Mouse (Mus musculus): ENCODE measurements around the gene Slc24a3. TPM values are rescaled to one million over a fixed set of nuclear protein-coding genes. Genes with fewer than 3 reads are reported as not detected.
A peak's percentile ranks its signal among the peaks of the same experiment; 100 is the strongest.

The Slc24a3 gene
- polyA plus RNA-seq, 1 experiment from 2014 or later, result 1.8 TPM

DNA sequence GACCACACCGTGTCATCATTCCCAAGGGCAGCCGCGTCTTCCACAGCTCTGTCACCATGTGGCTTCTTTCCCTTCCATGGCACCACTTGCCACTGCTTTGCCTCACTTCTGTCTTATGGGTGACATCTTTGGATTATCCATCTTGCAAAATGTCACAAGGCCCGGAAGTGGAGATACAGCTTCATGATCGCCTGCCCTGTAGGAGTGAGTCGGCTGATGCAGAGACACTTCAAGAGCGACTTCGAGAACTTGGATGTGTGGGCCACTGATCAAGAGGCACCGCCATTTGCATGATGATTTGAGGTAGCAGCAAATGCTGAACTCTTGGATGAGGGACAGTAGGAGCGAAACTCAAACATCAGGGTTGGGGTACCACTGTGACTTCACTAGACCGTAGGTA, 46.0 kb downstream of the Slc24a3 start:
- H3K4me2 ChIP-seq, result no peak overlapping the region
- 92% methylated on average over 11 of the region's 11 CpGs for WGBS
- no peaks in the 10 kb centered on the region for H3K27me3 ChIP-seq
- no peak overlapping the region for H3K9ac ChIP-seq
- H3K27ac ChIP-seq, result no peak overlapping the region
- no peak for ATAC-seq (replicated peaks; ENCODE audit: insufficient number of reproducible peaks, insufficient read depth, low FRiP score, low read depth)
- no peaks in the 10 kb centered on the region for H3K36me3 ChIP-seq
- H3K9me3 ChIP-seq (replicated peaks), result no peaks in the 10 kb centered on the region
- H3K4me1 ChIP-seq (replicated peaks), result no peaks in the 10 kb centered on the region
- no peak overlapping the region for H3K4me3 ChIP-seq

DNA sequence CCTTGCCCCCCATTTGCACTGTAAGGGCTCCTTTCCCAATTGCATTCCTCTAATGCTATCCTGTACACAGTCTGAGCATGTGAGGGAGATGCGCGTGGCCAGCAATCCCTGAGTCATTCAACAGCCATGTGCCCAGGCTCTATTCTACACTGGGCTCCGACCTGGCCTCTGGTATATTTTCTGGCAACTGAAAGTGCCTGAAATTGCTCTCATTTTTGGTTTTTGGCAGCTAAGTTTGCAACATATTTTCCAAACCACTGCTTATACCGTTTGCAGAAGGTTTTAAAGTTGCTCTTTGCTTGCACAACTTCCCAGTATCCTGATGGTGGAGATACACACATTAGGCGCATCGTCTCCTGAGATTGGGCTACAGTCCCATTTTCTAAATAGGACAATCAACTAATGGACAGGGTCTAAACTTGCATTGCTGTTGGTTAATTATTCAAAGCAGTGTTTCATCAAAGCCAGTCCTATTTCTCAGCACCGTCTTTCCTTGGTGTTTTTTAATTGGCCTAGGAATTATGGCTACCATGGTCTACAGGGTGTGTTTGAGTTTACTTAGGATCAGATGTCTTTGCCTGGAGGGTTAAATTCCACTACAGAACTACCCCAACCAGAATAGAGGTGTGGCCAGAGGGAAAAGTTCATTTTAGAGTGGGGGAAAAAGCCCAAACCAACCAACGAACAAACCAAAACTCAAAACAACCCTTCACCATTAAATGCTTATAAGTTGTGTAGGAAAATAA, 46.7 kb downstream of the Slc24a3 start:
- Histone ChIP-seq H3K9ac (no peak overlapping the region), H3K9me3 (replicated peaks) (no peaks in the 10 kb centered on the region), H3K36me3 (no peaks in the 10 kb centered on the region), H3K27me3 (no peaks in the 10 kb centered on the region), H3K4me1 (replicated peaks) (no peaks in the 10 kb centered on the region), H3K27ac (no peak overlapping the region), H3K4me3 (no peak overlapping the region), H3K4me2 (no peak overlapping the region)
- 82% methylated on average over 8 of the region's 8 CpGs for WGBS
- ATAC-seq (replicated peaks; ENCODE audit: insufficient number of reproducible peaks, insufficient read depth, low FRiP score, low read depth), result no peak

DNA sequence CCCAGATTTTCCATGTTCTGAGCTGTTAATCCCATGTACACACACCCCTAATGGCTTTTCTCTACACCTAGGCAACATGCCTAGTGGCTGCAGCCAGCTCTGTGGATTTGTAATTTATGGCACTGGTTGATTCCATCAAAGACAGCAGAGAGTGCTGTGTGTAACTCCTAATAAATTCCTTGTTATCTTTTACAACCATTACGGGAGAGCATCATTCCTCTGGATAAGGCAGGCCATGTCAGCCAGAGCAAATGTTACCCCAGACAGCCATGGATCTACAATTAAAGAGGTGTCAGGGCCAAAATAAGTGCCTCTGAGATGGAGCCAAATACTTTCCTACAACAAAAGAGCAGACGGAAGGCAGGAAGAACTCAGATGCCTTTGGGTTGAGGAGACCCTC, 49.0 kb downstream of the Slc24a3 start:
- Histone ChIP-seq H3K4me1 (replicated peaks) (no peaks in the 10 kb centered on the region), H3K27me3 (no peaks in the 10 kb centered on the region), H3K4me2 (no peak overlapping the region), H3K4me3 (no peak overlapping the region), H3K9me3 (replicated peaks) (no peaks in the 10 kb centered on the region), H3K9ac (no peak overlapping the region), H3K36me3 (no peaks in the 10 kb centered on the region), H3K27ac (no peak overlapping the region)
- WGBS, result 45% methylated on average over 2 of the region's 2 CpGs
- no peak for ATAC-seq (replicated peaks; ENCODE audit: insufficient number of reproducible peaks, insufficient read depth, low FRiP score, low read depth)

DNA sequence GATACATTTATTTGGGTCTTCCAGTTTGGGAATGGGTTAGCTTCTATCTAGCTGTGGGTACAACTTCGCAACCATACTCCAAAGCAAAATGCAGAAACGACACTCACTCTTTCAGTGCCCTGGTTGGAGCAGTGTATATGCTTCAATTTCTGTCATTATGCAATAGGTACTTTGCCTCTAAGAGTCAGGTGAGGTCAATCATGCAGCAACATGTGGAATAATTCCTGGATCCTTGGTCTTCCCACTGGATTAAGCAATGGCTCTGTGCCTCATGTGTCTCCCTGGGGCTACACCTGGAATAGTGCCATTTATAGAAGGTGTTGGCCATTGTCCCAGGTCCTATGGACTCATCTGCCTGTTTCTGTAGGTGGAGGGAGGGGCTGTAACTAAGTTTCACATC, 49.9 kb downstream of the Slc24a3 start:
- ATAC-seq (replicated peaks; ENCODE audit: insufficient number of reproducible peaks, insufficient read depth, low FRiP score, low read depth), result no peak
- H3K27me3 ChIP-seq, result no peaks in the 10 kb centered on the region
- no peaks in the 10 kb centered on the region for H3K9me3 ChIP-seq (replicated peaks)
- no peak overlapping the region for H3K9ac ChIP-seq
- WGBS, result 86% methylated on average over 2 of the region's 2 CpGs
- no peaks in the 10 kb centered on the region for H3K36me3 ChIP-seq
- no peak overlapping the region for H3K4me2 ChIP-seq
- no peaks in the 10 kb centered on the region for H3K4me1 ChIP-seq (replicated peaks)
- no peak overlapping the region for H3K4me3 ChIP-seq
- no peak overlapping the region for H3K27ac ChIP-seq

DNA sequence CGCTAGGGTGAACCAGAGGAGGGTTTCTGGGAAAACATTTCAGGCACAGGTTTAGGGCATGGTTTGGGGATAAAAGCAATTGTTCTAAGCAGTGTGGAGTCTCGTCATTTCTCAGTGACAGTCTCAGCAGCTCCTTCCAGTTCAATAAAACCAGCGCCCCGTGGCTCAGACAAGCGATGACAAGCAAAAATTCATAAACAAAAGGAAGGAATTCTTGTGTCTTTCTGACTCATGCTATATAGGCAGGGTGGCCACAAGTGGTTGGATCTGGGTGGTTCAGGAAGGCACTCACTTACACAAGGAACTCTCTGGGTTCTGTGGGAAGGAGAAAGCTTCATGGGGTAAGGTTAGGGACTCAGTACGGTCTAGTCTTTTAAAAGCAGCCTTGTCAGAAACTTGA, 51.7 kb downstream of the Slc24a3 start:
- H3K4me2 ChIP-seq, result no peak overlapping the region
- ATAC-seq (replicated peaks; ENCODE audit: insufficient number of reproducible peaks, insufficient read depth, low FRiP score, low read depth), result no peak
- 76% methylated on average over 6 of the region's 6 CpGs for WGBS
- no peak overlapping the region for H3K27ac ChIP-seq
- H3K9ac ChIP-seq, result no peak overlapping the region
- H3K4me3 ChIP-seq, result no peak overlapping the region
- H3K4me1 ChIP-seq (replicated peaks), result no peaks in the 10 kb centered on the region
- no peaks in the 10 kb centered on the region for H3K36me3 ChIP-seq
- no peaks in the 10 kb centered on the region for H3K27me3 ChIP-seq
- no peaks in the 10 kb centered on the region for H3K9me3 ChIP-seq (replicated peaks)

DNA sequence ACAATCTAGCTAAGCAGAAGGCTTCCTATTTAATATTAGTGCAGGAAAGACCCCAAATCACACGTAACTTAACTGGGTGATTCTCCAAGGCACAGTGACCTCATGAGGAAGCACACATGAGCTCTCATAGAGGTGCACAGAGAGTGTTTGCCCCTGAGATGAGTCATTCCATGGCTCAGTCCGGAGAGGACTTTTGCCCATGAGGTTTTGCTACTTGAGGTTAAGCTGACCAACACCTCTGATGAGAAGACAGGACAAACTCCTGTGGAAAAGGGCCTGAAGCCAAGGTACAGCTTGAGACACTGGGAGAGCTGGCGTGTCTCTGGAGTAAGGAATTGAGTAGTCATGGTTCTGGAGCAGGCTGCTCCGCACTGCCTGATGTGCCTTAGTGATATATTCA, 56.1 kb downstream of the Slc24a3 start:
- H3K27me3 ChIP-seq, result no peaks in the 10 kb centered on the region
- no peaks in the 10 kb centered on the region for H3K36me3 ChIP-seq
- no peaks in the 10 kb centered on the region for H3K9me3 ChIP-seq (replicated peaks)
- no peak overlapping the region for H3K4me3 ChIP-seq
- ATAC-seq (replicated peaks; ENCODE audit: insufficient number of reproducible peaks, insufficient read depth, low FRiP score, low read depth), result no peak
- no peak overlapping the region for H3K4me2 ChIP-seq
- no peak overlapping the region for H3K9ac ChIP-seq
- peaks cover 2% of the 10 kb centered on the region; the same call in 1 of the 2 replicates for H3K4me1 ChIP-seq (replicated peaks)
- 87% methylated on average over 4 of the region's 4 CpGs for WGBS
- H3K27ac ChIP-seq, result no peak overlapping the region

DNA sequence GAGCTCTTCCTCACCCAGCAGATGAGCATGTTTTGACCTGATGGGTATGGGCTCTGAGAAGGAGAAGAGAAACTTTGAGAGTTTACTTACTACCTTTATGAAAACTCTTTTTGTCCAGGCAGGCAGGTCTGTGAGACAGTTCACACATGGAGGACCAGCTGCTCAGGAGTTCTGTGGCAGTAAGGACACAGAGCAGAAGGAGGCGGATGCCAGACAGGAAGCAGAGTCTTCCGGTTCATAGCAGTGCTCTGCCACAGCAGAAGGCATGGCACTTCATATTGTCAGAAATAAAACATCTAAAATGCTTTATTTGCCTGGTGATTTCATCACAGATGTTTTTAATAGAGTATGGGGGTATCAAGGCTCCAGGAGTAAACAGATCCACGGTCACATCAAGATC, 58.1 kb downstream of the Slc24a3 start:
- Histone ChIP-seq H3K4me3 (no peak overlapping the region), H3K4me1 (replicated peaks) (peaks cover 2% of the 10 kb centered on the region; the same call in 1 of the 2 replicates), H3K27me3 (no peaks in the 10 kb centered on the region), H3K4me2 (no peak overlapping the region), H3K9ac (no peak overlapping the region), H3K9me3 (replicated peaks) (no peaks in the 10 kb centered on the region), H3K27ac (no peak overlapping the region), H3K36me3 (no peaks in the 10 kb centered on the region)
- ATAC-seq (replicated peaks; ENCODE audit: insufficient number of reproducible peaks, insufficient read depth, low FRiP score, low read depth), result peak; percentile 27; the same call in 1 of the 2 replicates
- WGBS, result 57% methylated on average over 3 of the region's 3 CpGs

DNA sequence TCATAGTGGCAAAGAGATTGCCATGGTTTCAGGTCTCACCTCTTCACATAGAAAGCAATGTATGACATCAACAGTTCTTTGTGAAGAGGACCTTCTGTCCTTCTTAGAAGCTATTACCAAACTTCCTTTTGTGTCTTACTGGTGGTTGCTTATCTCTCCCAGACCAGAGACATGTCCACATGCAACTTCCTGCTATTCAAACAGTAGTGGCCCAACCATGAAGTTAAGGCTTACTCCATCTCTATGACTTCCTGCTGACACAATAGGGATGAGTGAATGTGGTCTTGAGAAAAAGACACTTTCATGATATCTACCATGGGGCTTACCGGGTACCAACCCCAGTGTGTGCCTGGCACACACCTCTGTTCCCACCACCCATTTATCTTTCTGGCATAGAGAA, 58.5 kb downstream of the Slc24a3 start:
- Histone ChIP-seq H3K36me3 (no peaks in the 10 kb centered on the region), H3K4me3 (no peak overlapping the region), H3K4me2 (no peak overlapping the region), H3K27me3 (no peaks in the 10 kb centered on the region), H3K27ac (0 out of 2 replicates have a peak overlapping the region, but pooled peaks have one; percentile 15), H3K9ac (no peak overlapping the region), H3K4me1 (replicated peaks) (peaks cover 2% of the 10 kb centered on the region; the same call in 1 of the 2 replicates), H3K9me3 (replicated peaks) (no peaks in the 10 kb centered on the region)
- WGBS, result 63% methylated on average over 1 of the region's 1 CpGs
- 0 out of 2 replicates have a peak, but pooled peaks have one; percentile 10 for ATAC-seq (replicated peaks; ENCODE audit: insufficient number of reproducible peaks, insufficient read depth, low FRiP score, low read depth)

DNA sequence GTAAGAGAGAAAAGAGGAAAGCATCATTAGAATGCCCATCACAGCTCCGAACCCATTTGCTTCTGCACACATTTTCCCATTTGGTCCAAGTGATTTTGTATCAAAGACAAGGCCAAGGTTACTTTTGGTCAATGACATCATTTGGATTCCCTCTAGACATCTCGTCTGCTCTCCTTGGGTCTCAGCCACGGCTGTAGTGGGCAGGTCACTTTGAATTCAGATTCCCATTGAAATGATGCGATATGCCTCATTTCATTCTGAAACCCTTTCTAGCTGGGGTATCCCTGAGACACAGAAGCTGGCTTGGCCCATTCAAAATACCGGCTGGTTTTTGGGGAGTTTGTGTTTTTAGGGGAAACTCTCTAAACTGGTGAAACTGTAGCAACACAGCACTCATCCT, 59.8 kb downstream of the Slc24a3 start:
- H3K9ac ChIP-seq, result no peak overlapping the region
- H3K4me2 ChIP-seq, result no peak overlapping the region
- peaks cover 6% of the 10 kb centered on the region for H3K4me1 ChIP-seq (replicated peaks)
- ATAC-seq (replicated peaks; ENCODE audit: insufficient number of reproducible peaks, insufficient read depth, low FRiP score, low read depth), result no peak
- H3K4me3 ChIP-seq, result no peak overlapping the region
- H3K27me3 ChIP-seq, result no peaks in the 10 kb centered on the region
- no peaks in the 10 kb centered on the region for H3K36me3 ChIP-seq
- H3K9me3 ChIP-seq (replicated peaks), result no peaks in the 10 kb centered on the region
- no peak overlapping the region for H3K27ac ChIP-seq
- 73% methylated on average over 5 of the region's 5 CpGs for WGBS

DNA sequence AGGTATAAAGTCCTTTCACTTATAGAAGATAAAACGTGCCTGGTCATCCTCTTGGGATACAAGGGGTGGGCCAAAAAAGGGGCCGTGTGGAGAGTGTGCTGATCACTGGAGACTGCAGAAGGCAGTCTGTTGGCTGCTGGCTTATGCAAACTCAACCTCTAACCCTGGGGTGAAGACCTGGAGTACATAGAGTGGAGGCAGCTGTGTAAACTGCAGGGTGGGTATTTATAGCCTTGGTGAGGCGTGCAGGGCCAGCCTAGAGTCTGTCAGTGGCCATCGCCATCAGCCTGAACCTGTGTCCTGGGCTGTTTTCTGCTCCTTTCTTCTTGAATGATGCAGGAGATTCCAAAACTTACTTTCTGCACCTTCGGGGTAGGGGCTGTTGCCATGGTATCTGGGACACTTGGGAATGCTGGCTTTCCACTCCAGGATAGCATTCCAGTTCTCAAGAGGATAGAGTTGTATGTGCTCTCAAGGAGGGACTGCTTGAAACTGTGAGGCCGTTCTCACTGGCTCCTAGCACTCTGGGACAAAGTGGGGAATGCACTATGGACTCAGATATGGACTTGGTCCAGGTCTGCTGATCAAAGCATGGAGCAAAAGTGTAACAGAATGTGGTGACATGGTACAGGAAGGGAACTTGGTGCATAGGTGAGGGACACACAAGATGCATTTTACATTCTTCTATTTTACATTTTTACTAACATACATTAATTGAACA, 65.4 kb downstream of the Slc24a3 start:
- Histone ChIP-seq H3K36me3 (no peaks in the 10 kb centered on the region), H3K9me3 (replicated peaks) (no peaks in the 10 kb centered on the region), H3K4me1 (replicated peaks) (peaks cover 25% of the 10 kb centered on the region), H3K27me3 (no peaks in the 10 kb centered on the region), H3K4me2 (peak overlapping the region; percentile 50), H3K4me3 (no peak overlapping the region), H3K9ac (no peak overlapping the region), H3K27ac (peak overlapping the region; percentile 76)
- peak; percentile 77 for ATAC-seq (replicated peaks; ENCODE audit: insufficient number of reproducible peaks, insufficient read depth, low FRiP score, low read depth)
- 20% methylated on average over 6 of the region's 6 CpGs for WGBS

DNA sequence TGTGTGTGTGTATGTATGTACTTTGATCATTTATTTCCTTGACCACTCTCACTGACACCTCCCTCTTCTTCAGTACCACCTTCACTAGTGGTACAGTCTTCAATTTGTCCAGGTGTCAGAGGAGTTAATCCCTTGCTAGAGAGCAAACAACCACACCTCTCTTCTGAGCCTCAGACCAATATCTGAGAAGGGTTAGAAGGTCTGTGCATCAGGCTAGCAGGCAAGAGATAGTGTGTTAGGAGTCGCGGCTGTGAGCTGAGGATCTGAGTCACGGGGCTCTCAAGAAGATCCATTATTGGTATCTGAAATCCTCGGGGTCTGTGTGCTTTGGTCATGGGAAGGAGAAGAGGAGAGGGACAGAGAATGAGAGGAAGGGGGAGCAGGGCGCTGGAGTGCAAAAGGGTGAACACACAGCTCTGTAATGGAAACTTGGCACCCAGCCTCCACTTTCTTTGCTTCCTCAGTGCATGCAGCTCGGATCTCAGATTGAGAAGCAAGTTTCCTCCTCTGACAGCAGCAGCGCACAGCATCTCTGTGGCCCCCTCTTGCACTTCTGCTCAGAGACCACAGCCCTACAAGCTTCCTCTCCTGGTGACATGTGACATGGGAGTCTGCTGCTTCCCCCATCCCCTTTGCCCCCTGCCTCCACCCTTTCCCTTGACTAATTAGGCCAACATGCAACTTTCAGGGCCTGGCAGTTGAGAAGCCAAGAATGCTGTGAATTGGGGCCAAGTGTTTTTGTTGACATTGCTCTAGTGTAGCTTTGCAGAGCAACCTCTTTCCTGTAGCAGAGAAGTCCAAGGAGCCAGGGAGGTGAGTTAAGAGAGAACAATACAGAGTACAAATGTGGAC, 66.2 kb downstream of the Slc24a3 start:
- H3K27me3 ChIP-seq, result no peaks in the 10 kb centered on the region
- no peak overlapping the region for H3K9ac ChIP-seq
- no peak overlapping the region for H3K4me3 ChIP-seq
- no peaks in the 10 kb centered on the region for H3K36me3 ChIP-seq
- H3K4me1 ChIP-seq (replicated peaks), result peaks cover 25% of the 10 kb centered on the region
- H3K27ac ChIP-seq, result peak overlapping the region; percentile 76
- peak overlapping the region; percentile 50 for H3K4me2 ChIP-seq
- peak; percentile 68 for ATAC-seq (replicated peaks; ENCODE audit: insufficient number of reproducible peaks, insufficient read depth, low FRiP score, low read depth)
- no peaks in the 10 kb centered on the region for H3K9me3 ChIP-seq (replicated peaks)
- WGBS, result 2% methylated on average over 7 of the region's 7 CpGs
